Mouse (Mus musculus): Measurements from ENCODE around the gene Cacng8. TPM values are rescaled to one million over a fixed set of nuclear protein-coding genes. Genes with fewer than 3 reads are reported as not detected.

The Cacng8 gene
- polyA plus RNA-seq, 1 experiment, result 0.11 TPM

DNA sequence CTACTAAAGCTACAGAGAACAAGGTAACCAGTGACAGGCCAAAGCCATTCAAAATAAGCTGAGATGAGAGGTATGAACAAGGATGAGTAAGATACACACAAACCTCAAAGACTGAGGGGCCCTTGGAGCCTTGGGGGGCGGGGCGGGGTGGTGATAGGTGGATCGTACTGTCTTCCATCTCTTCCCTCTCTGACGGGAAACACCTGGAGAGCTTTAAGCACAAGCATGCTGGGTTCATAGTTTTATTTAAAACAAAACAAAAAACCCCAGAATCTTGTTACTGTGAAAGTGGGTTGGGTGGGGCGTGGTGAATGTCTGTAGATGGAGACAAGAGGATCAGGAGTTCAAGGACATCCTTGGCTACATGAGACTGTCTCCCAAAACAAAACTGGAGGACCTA is 30.0 kb downstream of the Cacng8 start:
- Histone ChIP-seq H3K27ac (ENCODE audit: insufficient read depth, low read depth, low read length) (no peak overlapping the region), H3K4me3 (ENCODE audit: insufficient read depth, low read depth, low read length) (no peak overlapping the region), H3K36me3 (ENCODE audit: control insufficient read depth, insufficient read depth, low read length) (no peaks in the 10 kb centered on the region), H3K4me1 (ENCODE audit: control insufficient read depth, insufficient read depth, low read length) (no peaks in the 10 kb centered on the region), H3K27me3 (replicated peaks; ENCODE audit: control insufficient read depth, insufficient read depth, low read length) (peaks cover 2% of the 10 kb centered on the region; the same call in 1 of the 2 replicates)
- TF ChIP-seq CTCF (conservative IDR thresholded peaks at IDR 0.05; ENCODE audit: insufficient read depth, insufficient read length, low read depth, low read length) (no peak), POLR2A (IDR thresholded peaks at IDR 0.05; ENCODE audit: low read depth, low read length) (no peak)
- DNase-seq, result no peak
- WGBS, result 52% methylated on average over 5 of the region's 5 CpGs

DNA sequence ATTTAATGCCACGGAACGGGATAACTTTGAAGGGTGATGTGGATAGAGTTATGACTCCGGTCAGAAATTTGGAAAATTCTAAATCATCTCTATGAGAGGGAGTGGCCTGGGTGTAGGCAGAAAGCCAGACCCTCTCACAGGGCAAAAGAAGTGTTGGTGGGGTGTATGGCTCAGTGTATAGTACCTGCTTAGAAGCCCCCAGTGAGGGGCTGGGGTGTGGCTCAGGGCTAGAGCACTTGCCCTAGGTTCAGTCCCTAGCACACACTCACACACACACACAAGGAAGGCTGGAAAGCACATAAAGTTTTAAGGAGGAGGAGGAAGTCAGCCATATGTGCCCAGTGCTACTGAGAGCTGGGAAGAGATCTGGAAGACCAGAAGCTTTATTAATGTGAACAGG is 30.8 kb downstream of the Cacng8 start:
- Histone ChIP-seq H3K27ac (ENCODE audit: insufficient read depth, low read depth, low read length) (no peak overlapping the region), H3K36me3 (ENCODE audit: control insufficient read depth, insufficient read depth, low read length) (no peaks in the 10 kb centered on the region), H3K4me1 (ENCODE audit: control insufficient read depth, insufficient read depth, low read length) (no peaks in the 10 kb centered on the region), H3K4me3 (ENCODE audit: insufficient read depth, low read depth, low read length) (no peak overlapping the region), H3K27me3 (replicated peaks; ENCODE audit: control insufficient read depth, insufficient read depth, low read length) (no peaks in the 10 kb centered on the region)
- WGBS, result 24% methylated on average over 3 of the region's 3 CpGs
- no peak for TF ChIP-seq CTCF (conservative IDR thresholded peaks at IDR 0.05; ENCODE audit: insufficient read depth, insufficient read length, low read depth, low read length)
- TF ChIP-seq POLR2A (IDR thresholded peaks at IDR 0.05; ENCODE audit: low read depth, low read length), result no peak
- DNase-seq, result no peak

DNA sequence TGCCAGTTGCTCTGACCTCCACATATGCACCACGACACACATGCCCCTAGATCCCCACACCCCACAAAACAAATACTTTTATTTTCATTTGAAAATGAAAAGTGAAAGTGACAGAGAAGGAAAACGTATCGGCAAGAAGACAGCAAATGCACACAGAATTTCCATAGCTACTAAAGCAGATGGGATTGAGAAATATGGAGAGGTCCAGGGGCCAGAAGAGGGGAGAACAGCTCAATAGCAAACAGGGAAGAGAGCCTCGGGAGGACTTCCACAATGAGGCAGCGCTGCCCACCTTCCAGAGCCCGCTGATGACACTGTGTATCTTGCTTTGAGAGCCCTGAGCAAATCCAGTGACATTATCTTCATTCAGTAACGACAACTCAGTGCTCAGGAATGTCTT is 31.6 kb downstream of the Cacng8 start:
- 52% methylated on average over 7 of the region's 7 CpGs for WGBS
- no peaks in the 10 kb centered on the region for H3K27me3 ChIP-seq (replicated peaks; ENCODE audit: control insufficient read depth, insufficient read depth, low read length)
- no peaks in the 10 kb centered on the region for H3K36me3 ChIP-seq (ENCODE audit: control insufficient read depth, insufficient read depth, low read length)
- H3K4me3 ChIP-seq (ENCODE audit: insufficient read depth, low read depth, low read length), result no peak overlapping the region
- H3K4me1 ChIP-seq (ENCODE audit: control insufficient read depth, insufficient read depth, low read length), result no peaks in the 10 kb centered on the region
- TF ChIP-seq CTCF (conservative IDR thresholded peaks at IDR 0.05; ENCODE audit: insufficient read depth, insufficient read length, low read depth, low read length), result no peak
- TF ChIP-seq POLR2A (IDR thresholded peaks at IDR 0.05; ENCODE audit: low read depth, low read length), result no peak
- DNase-seq, result no peak
- H3K27ac ChIP-seq (ENCODE audit: insufficient read depth, low read depth, low read length), result no peak overlapping the region

DNA sequence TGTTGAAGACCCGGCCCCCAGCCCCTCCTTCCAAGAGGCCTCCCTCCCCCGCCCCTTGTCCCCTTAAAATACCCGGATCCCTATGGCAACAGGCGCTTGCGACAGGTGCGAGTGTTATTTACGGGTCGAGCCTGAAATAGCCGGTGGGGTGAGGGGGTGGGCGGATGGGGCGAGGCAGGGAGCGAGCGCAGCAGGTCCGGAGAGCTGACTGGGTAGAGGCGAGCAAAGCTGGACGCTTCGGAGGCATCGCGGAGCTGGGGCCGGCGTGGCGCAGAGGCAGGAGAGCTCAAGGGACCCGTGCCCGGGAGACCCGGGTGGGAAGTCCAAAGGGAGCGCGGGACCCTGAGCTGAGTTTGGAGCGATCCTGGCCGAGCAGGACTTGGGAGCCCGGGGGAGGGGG is 32.9 kb downstream of the Cacng8 start:
- Histone ChIP-seq H3K4me1 (ENCODE audit: control insufficient read depth, insufficient read depth, low read length) (no peaks in the 10 kb centered on the region), H3K27ac (ENCODE audit: insufficient read depth, low read depth, low read length) (no peak overlapping the region), H3K36me3 (ENCODE audit: control insufficient read depth, insufficient read depth, low read length) (no peaks in the 10 kb centered on the region), H3K4me3 (ENCODE audit: insufficient read depth, low read depth, low read length) (no peak overlapping the region), H3K27me3 (replicated peaks; ENCODE audit: control insufficient read depth, insufficient read depth, low read length) (no peaks in the 10 kb centered on the region)
- no peak for DNase-seq
- WGBS, result 2% methylated on average over 30 of the region's 30 CpGs
- TF ChIP-seq CTCF (conservative IDR thresholded peaks at IDR 0.05; ENCODE audit: insufficient read depth, insufficient read length, low read depth, low read length) (no peak), POLR2A (IDR thresholded peaks at IDR 0.05; ENCODE audit: low read depth, low read length) (no peak)

DNA sequence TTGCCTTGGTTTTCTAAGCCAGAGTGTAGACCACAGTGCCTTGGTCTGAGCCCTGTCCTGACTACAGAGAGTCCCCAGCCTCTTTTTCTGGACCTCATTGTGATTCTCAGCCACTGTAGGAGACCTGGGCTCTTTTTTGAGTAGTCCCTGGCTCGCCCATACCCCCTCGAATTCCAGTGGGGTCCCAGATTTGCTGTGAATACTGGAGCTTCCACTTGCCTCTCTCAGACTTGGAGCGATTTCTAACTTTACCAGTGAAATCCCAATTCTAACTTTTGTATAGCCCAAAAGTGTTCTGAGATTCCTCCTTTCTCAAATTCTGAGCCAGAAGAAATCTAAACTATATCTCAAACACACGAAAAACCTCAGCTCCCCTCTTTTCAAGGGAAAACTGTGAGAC is 33.4 kb downstream of the Cacng8 start, which contains the start of gene Cacng6:
Cacng6 (plus strand) TSS at position 301 of the 400 bp plus-strand sequence.
- no peak within 1 kb of the TSS for H3K4me3 ChIP-seq (ENCODE audit: insufficient read depth, low read depth, low read length)
- TF ChIP-seq POLR2A (IDR thresholded peaks at IDR 0.05; ENCODE audit: low read depth, low read length), result no peak
- TF ChIP-seq CTCF (conservative IDR thresholded peaks at IDR 0.05; ENCODE audit: insufficient read depth, insufficient read length, low read depth, low read length), result no peak
- no peaks in the 10 kb centered on the region for H3K27me3 ChIP-seq (replicated peaks; ENCODE audit: control insufficient read depth, insufficient read depth, low read length)
- no peaks in the 10 kb centered on the region for H3K4me1 ChIP-seq (ENCODE audit: control insufficient read depth, insufficient read depth, low read length)
- no peak for DNase-seq
- 52% methylated on average over 4 of the region's 4 CpGs for WGBS
- no peak within 1 kb of the TSS for H3K27ac ChIP-seq (ENCODE audit: insufficient read depth, low read depth, low read length)
- H3K36me3 ChIP-seq (ENCODE audit: control insufficient read depth, insufficient read depth, low read length), result no peaks in the 10 kb centered on the region

DNA sequence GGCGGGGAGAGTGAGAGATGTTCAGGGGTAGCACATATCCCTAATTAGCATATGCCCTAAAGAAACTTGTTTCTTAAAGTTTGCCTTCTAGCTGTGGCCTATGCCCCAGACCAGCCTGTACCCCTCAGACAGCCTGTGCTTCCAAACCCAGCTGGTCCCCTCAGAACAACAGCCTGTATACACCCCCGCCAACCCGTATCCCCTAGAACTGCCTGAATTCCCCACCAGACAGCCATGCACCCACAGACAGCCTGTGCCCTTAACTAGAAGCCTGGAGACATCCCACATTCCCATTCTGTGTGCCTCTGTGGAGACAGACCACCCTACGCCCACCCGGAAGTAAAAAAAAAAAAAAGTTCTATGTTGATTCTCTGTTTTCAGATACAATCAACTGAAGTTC is 34.7 kb downstream of the Cacng8 start:
- no peak for TF ChIP-seq CTCF (conservative IDR thresholded peaks at IDR 0.05; ENCODE audit: insufficient read depth, insufficient read length, low read depth, low read length)
- TF ChIP-seq POLR2A (IDR thresholded peaks at IDR 0.05; ENCODE audit: low read depth, low read length), result no peak
- WGBS, result 94% methylated on average over 5 of the region's 5 CpGs
- H3K27me3 ChIP-seq (replicated peaks; ENCODE audit: control insufficient read depth, insufficient read depth, low read length), result no peaks in the 10 kb centered on the region

DNA sequence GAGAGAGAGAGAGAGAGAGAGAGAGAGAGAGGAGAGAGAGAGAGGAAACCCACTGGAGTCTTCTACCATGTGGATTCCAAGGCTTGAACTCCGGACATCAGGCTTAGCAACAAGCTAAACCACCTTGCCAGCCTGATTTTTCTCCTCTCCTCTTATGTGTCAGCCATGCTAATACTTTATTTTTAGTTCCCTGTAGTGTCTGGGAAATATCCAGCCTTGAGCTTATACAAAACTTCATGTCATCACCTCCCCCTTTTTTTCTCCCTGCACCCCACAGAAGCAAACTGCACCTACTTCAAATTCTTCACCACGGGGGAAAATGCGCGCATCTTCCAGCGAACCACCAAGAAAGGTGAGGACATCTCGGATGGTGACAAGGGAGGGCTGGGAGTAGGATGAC is 39.7 kb downstream of the Cacng8 start:
- Histone ChIP-seq H3K27me3 (replicated peaks; ENCODE audit: control insufficient read depth, insufficient read depth, low read length) (no peaks in the 10 kb centered on the region), H3K4me1 (ENCODE audit: control insufficient read depth, insufficient read depth, low read length) (no peaks in the 10 kb centered on the region), H3K36me3 (ENCODE audit: control insufficient read depth, insufficient read depth, low read length) (no peaks in the 10 kb centered on the region), H3K4me3 (ENCODE audit: insufficient read depth, low read depth, low read length) (no peak overlapping the region), H3K27ac (ENCODE audit: insufficient read depth, low read depth, low read length) (no peak overlapping the region)
- no peak for TF ChIP-seq POLR2A (IDR thresholded peaks at IDR 0.05; ENCODE audit: low read depth, low read length)
- TF ChIP-seq CTCF (conservative IDR thresholded peaks at IDR 0.05; ENCODE audit: insufficient read depth, insufficient read length, low read depth, low read length), result no peak
- no peak for DNase-seq
- WGBS, result 72% methylated on average over 6 of the region's 6 CpGs

More for the DNA sequence above, 34.7 kb downstream of the Cacng8 start:
- Histone ChIP-seq H3K4me3 (ENCODE audit: insufficient read depth, low read depth, low read length) (no peak overlapping the region), H3K4me1 (ENCODE audit: control insufficient read depth, insufficient read depth, low read length) (no peaks in the 10 kb centered on the region), H3K27ac (ENCODE audit: insufficient read depth, low read depth, low read length) (no peak overlapping the region), H3K36me3 (ENCODE audit: control insufficient read depth, insufficient read depth, low read length) (no peaks in the 10 kb centered on the region)
- no peak for DNase-seq
